Mouse (Mus musculus): ENCODE data around the gene Pnma1. TPM values are rescaled to one million over a fixed set of nuclear protein-coding genes. Genes with fewer than 3 reads are reported as not detected.

Pnma1 gene
- polyA plus RNA-seq, 1 experiment from 2014 or later = 1.9 TPM

DNA sequence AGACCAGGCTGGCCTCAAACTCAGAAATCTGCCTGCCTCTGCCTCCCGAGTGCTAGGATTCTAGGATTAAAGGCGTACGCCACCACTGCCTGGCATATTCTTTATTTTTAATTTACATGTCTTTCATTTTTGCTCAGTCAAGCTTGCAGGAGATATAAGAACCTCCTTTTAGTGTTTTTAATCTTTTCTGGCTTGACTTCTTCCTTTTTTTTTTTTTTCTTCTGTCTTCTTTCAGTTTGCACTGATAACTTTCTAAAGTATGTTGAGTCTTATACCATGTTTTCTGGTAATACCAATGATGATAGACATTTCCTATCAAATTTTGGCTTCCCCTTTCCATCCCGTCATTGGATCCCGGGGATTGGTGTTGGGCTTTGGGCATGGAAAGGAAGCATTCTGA, 28.7 kb downstream of the Pnma1 start:
- DNase-seq (ENCODE audit: low spot score) = no peak
- no peaks in the 10 kb centered on the region for H3K9me3 ChIP-seq (ENCODE audit: low read length)
- ATAC-seq = no peak
- H3K36me3 ChIP-seq (ENCODE audit: insufficient read depth, low read length) = no peaks in the 10 kb centered on the region
- H3K27me3 ChIP-seq (replicated peaks; ENCODE audit: insufficient read depth, low read length) = no peaks in the 10 kb centered on the region
- TF ChIP-seq CTCF (IDR thresholded peaks at IDR 0.05) = no peak
- TF ChIP-seq EP300 (IDR thresholded peaks at IDR 0.05) = no peak
- 96% methylated on average over 5 of the region's 5 CpGs for WGBS
- no peak overlapping the region for H3K27ac ChIP-seq (ENCODE audit: low read length)
- H3K4me2 ChIP-seq (replicated peaks; ENCODE audit: low read depth, low read length) = no peak overlapping the region
- H3K9ac ChIP-seq (replicated peaks; ENCODE audit: low read depth) = no peak overlapping the region
- no peak overlapping the region for H3K4me3 ChIP-seq (ENCODE audit: low read depth, low read length)
- H3K4me1 ChIP-seq (ENCODE audit: insufficient read depth, low read depth, low read length) = peaks cover 4% of the 10 kb centered on the region; the same call in 1 of the 2 replicates

GRCm38 (mm10) chr12:84114153-84114994, 33.9 kb downstream of the Pnma1 start, which contains the start of gene Dnal1:
Gene Dnal1, plus strand, starts transcription at chr12:84114366.
- H3K27ac ChIP-seq (ENCODE audit: low read length) = no peak within 1 kb of the TSS
- H3K4me3 ChIP-seq (ENCODE audit: low read depth, low read length) = peak within 1 kb of the TSS; percentile 75
- H3K9me3 ChIP-seq (ENCODE audit: low read length) = no peaks in the 10 kb centered on the region
- no peaks in the 10 kb centered on the region for H3K27me3 ChIP-seq (replicated peaks; ENCODE audit: insufficient read depth, low read length)
- peak within 1 kb of the TSS; percentile 27; the same call in 1 of the 2 replicates for H3K9ac ChIP-seq (replicated peaks; ENCODE audit: low read depth)
- TF ChIP-seq EP300 (IDR thresholded peaks at IDR 0.05) = no peak
- peak; percentile 35 for TF ChIP-seq CTCF (IDR thresholded peaks at IDR 0.05)
- DNase-seq (ENCODE audit: low spot score) = peak; percentile 96
- WGBS = 3% methylated on average over 33 of the region's 35 CpGs
- H3K4me2 ChIP-seq (replicated peaks; ENCODE audit: low read depth, low read length) = peak within 1 kb of the TSS; percentile 72
- peak; percentile 99 for ATAC-seq
- no peaks in the 10 kb centered on the region for H3K36me3 ChIP-seq (ENCODE audit: insufficient read depth, low read length)
- H3K4me1 ChIP-seq (ENCODE audit: insufficient read depth, low read depth, low read length) = peaks cover 5% of the 10 kb centered on the region; the same call in 1 of the 2 replicates

DNA sequence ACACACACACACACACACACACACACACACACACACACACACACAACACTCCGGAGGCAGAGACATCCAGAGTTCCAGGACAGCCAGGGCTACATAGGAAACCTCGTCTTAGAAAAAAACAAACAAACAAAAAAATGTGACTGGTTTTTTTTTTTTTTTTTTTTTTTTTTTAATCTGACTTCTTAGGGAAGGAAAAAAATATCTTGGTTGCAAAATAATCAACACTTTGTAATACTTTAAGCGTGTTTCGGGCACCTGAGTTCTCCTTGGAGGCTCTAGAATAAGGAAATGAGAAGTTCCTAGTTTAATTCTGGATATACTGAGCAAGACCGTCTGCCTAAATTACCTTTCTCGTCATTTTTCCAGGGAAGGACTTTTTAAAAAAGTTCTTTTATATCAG, 34.6 kb downstream of the Pnma1 start:
- no peak overlapping the region for H3K9ac ChIP-seq (replicated peaks; ENCODE audit: low read depth)
- ATAC-seq = no peak
- TF ChIP-seq CTCF (IDR thresholded peaks at IDR 0.05) (no peak), EP300 (IDR thresholded peaks at IDR 0.05) (no peak)
- H3K9me3 ChIP-seq (ENCODE audit: low read length) = no peaks in the 10 kb centered on the region
- no peaks in the 10 kb centered on the region for H3K27me3 ChIP-seq (replicated peaks; ENCODE audit: insufficient read depth, low read length)
- H3K4me1 ChIP-seq (ENCODE audit: insufficient read depth, low read depth, low read length) = peaks cover 5% of the 10 kb centered on the region; the same call in 1 of the 2 replicates
- peak overlapping the region; percentile 75; the same call in 1 of the 2 replicates for H3K4me3 ChIP-seq (ENCODE audit: low read depth, low read length)
- no peak overlapping the region for H3K27ac ChIP-seq (ENCODE audit: low read length)
- DNase-seq (ENCODE audit: low spot score) = no peak
- peak overlapping the region; percentile 72 for H3K4me2 ChIP-seq (replicated peaks; ENCODE audit: low read depth, low read length)
- H3K36me3 ChIP-seq (ENCODE audit: insufficient read depth, low read length) = no peaks in the 10 kb centered on the region
- 23% methylated on average over 6 of the region's 6 CpGs for WGBS

DNA sequence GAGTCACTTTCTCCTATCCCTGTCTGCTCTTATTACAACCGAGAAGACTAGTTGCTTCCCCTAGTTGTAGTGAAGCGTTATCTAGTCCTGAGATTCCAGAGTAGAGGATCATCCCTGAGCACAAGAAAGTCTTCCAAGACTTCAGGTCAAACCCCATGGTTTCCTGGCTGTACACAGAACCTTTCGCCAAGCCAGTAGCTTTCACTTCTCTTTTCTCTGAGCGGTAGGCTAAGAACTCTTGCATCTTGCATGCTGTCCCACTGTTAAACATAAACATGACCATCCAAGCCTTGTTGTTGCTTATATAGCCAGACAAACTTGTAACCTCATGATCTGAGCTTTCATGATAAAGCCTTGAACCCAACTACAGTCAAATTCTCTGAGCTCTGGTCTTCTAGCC, 37.5 kb downstream of the Pnma1 start:
- no peak for DNase-seq (ENCODE audit: low spot score)
- Histone ChIP-seq H3K9me3 (ENCODE audit: low read length) (no peaks in the 10 kb centered on the region), H3K9ac (replicated peaks; ENCODE audit: low read depth) (no peak overlapping the region), H3K27me3 (replicated peaks; ENCODE audit: insufficient read depth, low read length) (no peaks in the 10 kb centered on the region), H3K4me2 (replicated peaks; ENCODE audit: low read depth, low read length) (no peak overlapping the region), H3K4me3 (ENCODE audit: low read depth, low read length) (no peak overlapping the region), H3K27ac (ENCODE audit: low read length) (no peak overlapping the region), H3K36me3 (ENCODE audit: insufficient read depth, low read length) (no peaks in the 10 kb centered on the region), H3K4me1 (ENCODE audit: insufficient read depth, low read depth, low read length) (peaks cover 5% of the 10 kb centered on the region; the same call in 1 of the 2 replicates)
- ATAC-seq = no peak
- TF ChIP-seq CTCF (IDR thresholded peaks at IDR 0.05) = no peak
- TF ChIP-seq EP300 (IDR thresholded peaks at IDR 0.05) = no peak
- 86% methylated on average over 4 of the region's 4 CpGs for WGBS

DNA sequence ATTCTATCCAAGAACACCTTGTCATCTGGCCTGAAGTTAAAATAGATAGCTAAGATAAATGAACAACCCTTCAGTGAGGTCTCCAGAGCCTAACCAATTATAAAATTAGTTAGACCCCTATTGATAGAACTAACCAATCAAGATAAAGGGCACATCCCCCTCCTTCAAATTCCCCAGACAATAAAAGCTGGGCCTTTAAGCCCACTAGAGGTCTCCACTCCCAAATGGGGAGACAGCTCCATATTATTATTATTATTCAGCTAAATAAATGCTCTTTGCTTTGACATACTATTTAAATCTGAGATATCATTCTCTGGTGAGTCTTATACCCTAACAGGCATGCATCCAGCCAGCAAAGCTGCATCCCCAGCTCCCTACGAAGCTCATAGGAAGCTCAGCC, 38.4 kb downstream of the Pnma1 start:
- 80% methylated on average over 1 of the region's 1 CpGs for whole genome bisulfite sequencing
- H3K36me3 ChIP-seq (ENCODE audit: insufficient read depth, low read length) = no peaks in the 10 kb centered on the region
- no peak overlapping the region for H3K4me3 ChIP-seq (ENCODE audit: low read depth, low read length)
- no peak overlapping the region for H3K4me2 ChIP-seq (replicated peaks; ENCODE audit: low read depth, low read length)
- H3K27me3 ChIP-seq (replicated peaks; ENCODE audit: insufficient read depth, low read length) = no peaks in the 10 kb centered on the region
- H3K9me3 ChIP-seq (ENCODE audit: low read length) = no peaks in the 10 kb centered on the region
- TF ChIP-seq EP300 (IDR thresholded peaks at IDR 0.05) (no peak), CTCF (IDR thresholded peaks at IDR 0.05) (peak; percentile 20)
- H3K27ac ChIP-seq (ENCODE audit: low read length) = no peak overlapping the region
- no peak overlapping the region for H3K9ac ChIP-seq (replicated peaks; ENCODE audit: low read depth)
- DNase-seq (ENCODE audit: low spot score) = no peak
- no peak for ATAC-seq
- peaks cover 4% of the 10 kb centered on the region; the same call in 1 of the 2 replicates for H3K4me1 ChIP-seq (ENCODE audit: insufficient read depth, low read depth, low read length)

DNA sequence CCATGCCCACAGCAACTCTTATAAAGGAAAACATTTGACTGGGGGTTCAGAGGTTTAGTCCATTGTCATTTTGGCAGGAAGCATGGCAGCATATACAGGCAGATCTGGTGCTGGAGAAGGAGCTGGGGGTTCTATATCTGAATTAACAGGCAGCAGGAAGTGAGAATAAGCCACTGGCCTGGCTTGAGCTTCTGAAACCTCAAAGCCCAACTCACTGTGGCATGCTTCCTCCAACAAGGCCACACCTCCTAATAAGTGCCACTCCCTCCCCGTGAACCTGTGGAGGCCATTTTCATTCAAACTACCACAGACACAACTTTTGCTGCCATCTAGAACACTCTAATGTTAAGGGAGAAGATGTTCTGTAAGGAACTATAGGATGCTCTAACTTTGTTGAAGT, 40.6 kb downstream of the Pnma1 start:
- 35% methylated on average over 1 of the region's 1 CpGs for whole genome bisulfite sequencing
- H3K9me3 ChIP-seq (ENCODE audit: low read length) = no peaks in the 10 kb centered on the region
- no peaks in the 10 kb centered on the region for H3K4me1 ChIP-seq (ENCODE audit: insufficient read depth, low read depth, low read length)
- ATAC-seq (no peak), DNase-seq (ENCODE audit: low spot score) (no peak)
- TF ChIP-seq EP300 (IDR thresholded peaks at IDR 0.05) = no peak
- TF ChIP-seq CTCF (IDR thresholded peaks at IDR 0.05) = no peak
- no peak overlapping the region for H3K4me2 ChIP-seq (replicated peaks; ENCODE audit: low read depth, low read length)
- no peaks in the 10 kb centered on the region for H3K27me3 ChIP-seq (replicated peaks; ENCODE audit: insufficient read depth, low read length)
- H3K27ac ChIP-seq (ENCODE audit: low read length) = no peak overlapping the region
- H3K9ac ChIP-seq (replicated peaks; ENCODE audit: low read depth) = no peak overlapping the region
- H3K4me3 ChIP-seq (ENCODE audit: low read depth, low read length) = no peak overlapping the region
- no peaks in the 10 kb centered on the region for H3K36me3 ChIP-seq (ENCODE audit: insufficient read depth, low read length)
